Mouse (Mus musculus): Measurements from ENCODE around the gene Mas1.

Mas1 gene

DNA sequence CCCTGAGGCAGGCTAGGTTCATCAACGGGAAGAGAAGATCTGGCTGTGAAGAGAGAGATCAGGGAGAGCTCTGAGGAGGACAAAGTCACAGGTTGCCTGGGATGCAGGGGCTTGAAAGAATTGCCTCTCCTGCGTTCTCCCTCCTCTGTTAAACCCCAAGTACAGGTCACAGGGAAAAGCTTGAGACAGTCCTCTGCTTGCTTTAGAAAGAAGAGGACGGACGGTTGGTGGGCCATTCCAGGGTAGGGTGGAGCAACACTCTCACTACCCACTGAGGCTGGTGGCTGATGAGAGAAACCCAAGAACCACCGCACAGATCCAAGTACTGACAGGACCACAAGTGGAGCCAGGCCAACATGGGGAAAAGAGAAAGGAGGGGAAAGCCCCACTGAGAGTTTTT is 7.8 kb upstream of the Mas1 start, which contains the start of gene Mrgprh:
Gene Mrgprh, plus strand, starts transcription at position 301 of the 400 bp plus-strand sequence.
- in situ Hi-C loops (cut with MboI; ENCODE audit: low sequenced_read_pairs), result no loop called here

DNA sequence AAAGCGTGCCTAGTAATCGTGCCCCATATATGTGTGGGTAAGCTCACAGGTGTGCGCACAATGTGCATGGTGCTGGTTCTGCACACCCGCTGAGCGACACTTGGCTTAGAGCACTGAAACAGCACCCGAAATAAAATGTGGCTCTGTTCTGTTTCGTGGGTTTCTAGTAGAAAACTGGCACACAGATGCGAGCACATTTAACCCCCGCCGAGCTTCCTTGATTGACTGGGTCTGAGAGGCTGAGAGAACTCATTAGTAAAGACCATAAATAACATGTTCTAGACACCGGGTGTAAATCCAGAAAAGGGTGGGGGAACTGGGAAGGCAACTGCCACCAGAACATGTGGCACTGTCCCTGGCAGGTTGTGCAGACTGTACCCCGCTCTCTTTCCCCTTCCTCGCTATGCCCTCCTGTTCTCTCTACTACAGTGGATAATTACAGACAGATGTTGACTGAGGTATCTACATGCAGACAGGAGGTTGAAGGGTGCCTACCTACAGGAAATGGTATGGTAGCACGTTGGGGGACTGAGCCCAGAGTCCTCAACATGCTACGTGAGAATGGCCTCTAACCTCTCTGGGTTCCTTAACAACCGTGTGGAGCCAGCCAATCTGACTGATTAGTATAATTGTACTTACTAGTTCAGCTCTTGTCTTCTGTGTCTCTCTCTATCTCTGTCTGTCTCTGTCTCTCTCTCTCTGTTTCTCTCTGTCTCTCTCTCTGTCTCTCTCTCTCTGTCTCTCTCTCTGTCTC is 4.5 kb upstream of the Mas1 start:
- in situ Hi-C loops (cut with MboI; ENCODE audit: low sequenced_read_pairs), result no loop called here

GRCm38 (mm10) chr17:12868640-12869039 is 697 bp upstream of the Mas1 start:
- in situ Hi-C loops (cut with MboI; ENCODE audit: low sequenced_read_pairs), result no loop called here

DNA sequence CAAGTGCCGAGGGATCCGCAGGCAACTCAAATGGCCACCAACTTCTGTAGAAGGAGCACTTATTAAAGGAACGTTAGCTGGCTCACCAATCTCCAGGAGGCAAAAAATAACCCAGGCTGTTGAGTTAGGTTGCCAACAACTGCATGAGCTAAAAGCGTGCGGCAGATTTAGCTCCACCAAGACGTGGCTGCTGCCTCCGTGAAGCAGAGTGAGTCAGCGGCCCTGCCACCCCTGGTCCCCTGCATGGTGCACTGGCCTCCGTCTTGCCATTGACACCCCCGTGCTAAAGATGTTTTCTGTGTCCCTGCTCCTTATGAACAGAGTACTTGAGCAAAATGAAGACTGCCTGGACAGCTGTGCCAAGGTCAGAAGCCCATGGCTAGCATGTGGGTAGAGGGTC is 1.1 kb downstream of the Mas1 start:
- in situ Hi-C loops (cut with MboI; ENCODE audit: low sequenced_read_pairs), result no loop called here

GRCm38 (mm10) chr17:12865407-12865806 is 2.5 kb downstream of the Mas1 start:
- in situ Hi-C loops (cut with MboI; ENCODE audit: low sequenced_read_pairs), result no loop called here

GRCm38 (mm10) chr17:12864111-12864510 is 3.8 kb downstream of the Mas1 start:
- in situ Hi-C loops (cut with MboI; ENCODE audit: low sequenced_read_pairs), result no loop called here

GRCm38 (mm10) chr17:12859006-12859520 is 8.9 kb downstream of the Mas1 start:
- in situ Hi-C loops (cut with MboI; ENCODE audit: low sequenced_read_pairs), result no loop called here

- in situ Hi-C loops (cut with MboI; ENCODE audit: low sequenced_read_pairs), result no loop called here
Measured at GRCm38 (mm10) chr17:12858072-12858471, 9.9 kb downstream of the Mas1 start.

GRCm38 (mm10) chr17:12857395-12857794 is 10.5 kb downstream of the Mas1 start:
- in situ Hi-C loops (cut with MboI; ENCODE audit: low sequenced_read_pairs), result no loop called here

- in situ Hi-C loops (cut with MboI; ENCODE audit: low sequenced_read_pairs), result no loop called here
Measured at GRCm38 (mm10) chr17:12854386-12854785, 13.6 kb downstream of the Mas1 start.

DNA sequence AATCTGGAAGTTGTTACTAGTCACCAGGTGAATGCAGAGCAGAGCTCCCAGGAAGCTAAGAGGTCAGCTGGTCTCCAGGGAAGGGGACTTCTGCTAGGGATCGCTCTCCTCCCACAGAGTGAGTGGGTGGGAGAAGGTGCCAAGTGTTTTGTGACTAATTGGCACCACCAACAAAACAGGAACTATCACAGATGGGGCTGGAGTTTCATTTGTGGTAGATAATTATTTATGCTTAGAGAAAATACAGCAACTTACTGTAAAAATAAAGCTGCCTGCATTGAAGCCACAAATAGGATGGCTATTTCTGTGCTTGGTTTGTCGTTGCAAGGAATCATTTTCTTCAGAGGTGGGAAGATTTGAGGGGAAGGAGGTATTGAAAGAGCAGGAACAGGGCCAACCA is 14.1 kb downstream of the Mas1 start:
- in situ Hi-C loops (cut with MboI; ENCODE audit: low sequenced_read_pairs), result no loop called here

DNA sequence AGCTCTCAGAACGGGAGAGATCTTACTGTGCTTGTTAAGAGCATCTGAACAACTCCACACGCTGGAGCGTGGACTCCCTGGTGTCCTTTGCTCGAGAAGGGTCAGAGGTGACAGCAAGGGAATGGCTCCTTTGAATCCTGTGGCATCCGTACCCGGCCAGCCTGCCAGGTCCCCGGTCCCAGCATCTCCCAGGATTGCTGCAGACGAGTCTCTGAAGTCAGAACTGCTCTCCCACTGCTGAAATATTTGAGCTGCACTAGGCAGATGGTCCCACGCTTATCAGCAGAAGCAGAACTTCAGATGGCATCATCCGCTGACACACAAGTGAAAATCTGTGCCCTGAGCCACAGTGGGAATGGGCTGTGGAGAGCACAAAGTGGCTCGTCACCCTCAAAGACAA is 16.3 kb downstream of the Mas1 start:
- in situ Hi-C loops (cut with MboI; ENCODE audit: low sequenced_read_pairs), result no loop called here

DNA sequence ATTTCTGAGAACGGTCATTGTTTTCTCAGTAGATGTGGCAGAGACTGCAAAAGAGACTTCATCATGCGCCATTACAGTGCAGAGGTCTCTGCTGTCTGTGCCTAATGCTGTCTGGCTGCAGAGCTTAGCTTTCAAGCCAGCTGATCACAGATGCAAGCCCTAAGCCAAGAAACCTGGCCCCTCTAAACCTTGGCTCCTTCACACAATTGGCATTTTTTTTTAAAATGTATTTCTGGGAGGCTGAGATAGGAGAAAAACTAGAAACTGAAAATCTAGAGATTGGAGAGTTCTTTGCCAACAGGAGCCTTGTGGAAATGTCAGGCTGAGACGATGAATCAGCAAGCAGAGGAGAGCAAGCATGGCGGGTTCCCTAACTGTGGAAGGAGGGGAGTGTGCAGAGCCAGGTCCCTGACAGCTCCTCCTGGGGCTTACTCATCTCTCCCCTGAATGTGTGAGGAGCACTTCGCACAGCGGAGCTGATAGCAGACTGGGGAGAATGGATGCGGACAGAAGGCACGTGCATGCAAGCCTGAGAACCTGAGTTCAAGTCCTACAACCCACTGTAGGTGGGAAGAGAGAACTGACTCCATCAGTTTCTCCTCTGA is 18.1 kb downstream of the Mas1 start:
- in situ Hi-C loops (cut with MboI; ENCODE audit: low sequenced_read_pairs), result no loop called here

DNA sequence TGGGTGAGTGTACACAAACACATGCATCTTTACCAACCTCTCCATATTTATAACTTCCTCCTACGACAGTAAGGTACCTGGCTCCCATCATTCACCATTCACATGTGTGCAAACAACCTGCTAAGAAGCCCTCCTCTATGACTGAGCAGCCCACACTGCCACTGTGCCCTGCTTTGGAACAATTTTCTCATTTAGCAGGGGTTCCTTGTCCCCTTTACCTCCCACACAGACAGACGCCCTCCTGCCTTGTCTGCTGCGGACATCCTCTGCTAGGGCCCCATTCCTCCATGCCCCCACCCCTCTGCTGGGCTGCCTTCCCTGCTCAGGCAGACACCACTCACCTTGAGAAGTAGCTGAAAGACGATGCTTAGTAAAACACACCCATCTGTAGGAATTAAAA is 20.2 kb downstream of the Mas1 start:
- in situ Hi-C loops (cut with MboI; ENCODE audit: low sequenced_read_pairs), result no loop called here

- in situ Hi-C loops (cut with MboI; ENCODE audit: low sequenced_read_pairs), result no loop called here
Measured at GRCm38 (mm10) chr17:12846474-12846873, 21.5 kb downstream of the Mas1 start.

DNA sequence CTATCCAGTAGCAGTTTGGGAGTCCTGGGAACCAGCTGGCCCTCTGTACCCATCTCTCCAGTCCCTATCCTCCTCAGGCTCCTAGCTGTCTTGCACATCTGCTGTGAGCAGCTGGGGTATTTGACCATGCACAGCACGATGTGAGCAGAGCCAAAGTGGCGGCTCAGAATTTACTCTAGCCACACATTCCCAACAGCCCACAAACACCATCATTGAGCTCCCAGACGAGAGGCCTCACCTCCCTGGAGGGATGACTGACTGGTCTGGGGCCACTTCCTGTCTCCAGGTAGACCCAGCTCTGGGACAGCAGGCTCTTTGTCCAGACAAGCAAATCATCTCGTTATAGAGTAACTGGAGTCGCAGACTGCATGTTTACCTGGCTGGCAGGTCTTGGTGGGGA is 22.1 kb downstream of the Mas1 start:
- in situ Hi-C loops (cut with MboI; ENCODE audit: low sequenced_read_pairs), result no loop called here

DNA sequence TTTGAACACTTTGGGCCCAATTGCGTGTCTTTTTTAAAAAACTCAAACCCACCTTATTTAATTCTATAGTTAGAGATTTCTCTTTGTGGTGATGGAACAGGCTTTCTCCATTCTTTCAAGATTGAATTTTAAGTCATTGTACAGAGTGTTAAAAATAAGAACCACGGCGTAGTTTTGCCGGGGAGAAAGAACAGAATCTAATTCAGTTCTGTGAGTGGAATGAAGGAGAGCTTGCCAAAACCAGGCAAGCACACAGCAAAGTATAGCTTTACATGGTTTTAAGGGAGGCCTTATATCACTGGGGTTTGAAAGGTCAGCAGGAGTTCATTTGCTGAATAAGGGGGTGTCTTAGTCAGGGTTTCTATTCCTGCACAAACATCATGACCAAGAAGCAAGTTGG is 23.4 kb downstream of the Mas1 start:
- in situ Hi-C loops (cut with MboI; ENCODE audit: low sequenced_read_pairs), result no loop called here

DNA sequence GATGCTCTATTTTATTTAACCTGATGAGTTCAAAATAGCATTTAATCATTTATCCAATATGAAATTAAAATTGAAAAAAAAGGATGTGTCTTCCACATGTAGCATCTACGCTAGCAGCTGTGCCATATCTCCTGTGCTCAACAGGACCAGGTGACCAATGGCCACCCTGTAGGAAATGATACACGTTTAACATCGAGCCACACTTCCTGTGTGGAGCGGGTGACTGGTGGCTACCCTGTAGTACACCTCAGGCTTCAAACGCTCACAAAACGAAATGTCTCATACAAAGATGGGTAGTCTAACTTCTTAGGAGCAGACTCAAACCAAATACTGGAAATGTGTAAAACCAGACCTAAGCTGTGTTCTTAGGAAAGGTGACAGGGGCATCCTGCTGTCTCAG is 24.1 kb downstream of the Mas1 start:
- in situ Hi-C loops (cut with MboI; ENCODE audit: low sequenced_read_pairs), result no loop called here

GRCm38 (mm10) chr17:12839475-12840267 is 28.3 kb downstream of the Mas1 start:
- in situ Hi-C loops (cut with MboI; ENCODE audit: low sequenced_read_pairs), result no loop called here

DNA sequence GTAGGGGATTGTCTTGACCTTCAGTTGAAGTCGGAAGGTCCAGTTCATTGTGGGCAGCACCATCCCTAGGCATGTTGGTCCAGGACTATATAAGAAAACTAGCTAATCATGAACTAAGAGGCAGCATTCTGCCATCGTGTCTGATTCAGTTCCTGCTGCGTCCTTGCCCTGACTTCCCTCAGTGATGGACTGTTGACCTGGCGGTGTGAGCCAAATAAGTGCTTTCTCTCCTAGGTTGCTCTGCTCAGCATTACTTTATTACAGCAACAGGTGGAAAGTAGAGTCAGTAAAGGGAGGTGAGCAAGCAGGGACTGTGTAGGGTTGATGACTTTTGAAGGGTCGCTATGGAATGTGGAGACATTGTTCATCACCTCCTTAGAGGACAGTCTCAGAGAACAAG is 32.2 kb downstream of the Mas1 start:
- in situ Hi-C loops (cut with MboI; ENCODE audit: low sequenced_read_pairs), result no loop called here

DNA sequence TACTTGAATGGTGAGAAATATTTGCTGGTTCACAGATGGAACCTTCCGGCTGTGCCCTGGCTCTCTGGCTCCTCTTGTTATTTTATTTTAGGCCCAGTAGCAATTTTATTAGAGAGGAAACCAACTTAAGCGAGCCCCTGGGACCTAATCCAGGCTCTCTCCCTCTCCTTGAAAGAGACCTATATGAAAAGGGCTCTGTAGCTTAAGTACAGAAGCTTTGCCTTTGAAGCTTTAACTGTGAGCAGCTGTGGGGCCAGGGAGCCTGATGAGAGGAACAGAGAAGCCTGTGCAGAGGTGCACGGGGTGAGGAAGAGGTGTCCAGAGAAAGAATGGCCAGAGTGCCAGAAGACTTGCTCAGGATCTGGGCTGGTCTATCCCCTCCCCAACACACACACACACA is 33.1 kb downstream of the Mas1 start:
- in situ Hi-C loops (cut with MboI; ENCODE audit: low sequenced_read_pairs), result no loop called here

DNA sequence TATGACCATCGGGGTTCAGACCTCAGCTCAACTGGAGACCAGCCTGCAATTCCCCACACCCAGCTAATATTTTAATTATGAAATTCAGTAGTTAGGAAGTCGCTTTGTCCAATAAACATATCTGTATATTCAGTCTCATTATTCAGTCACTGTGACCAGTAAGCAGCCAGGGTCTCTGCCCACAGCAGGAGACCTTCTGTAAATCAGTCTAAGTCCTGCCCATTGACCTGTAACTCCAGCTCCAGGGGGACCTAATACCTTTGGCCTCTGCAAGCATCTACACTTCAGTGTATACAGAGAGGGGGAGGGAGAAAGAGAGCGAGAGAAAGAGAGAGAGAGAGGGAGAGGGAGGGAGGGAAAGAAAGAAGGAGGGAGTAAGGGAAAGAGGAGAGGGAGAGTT is 33.6 kb downstream of the Mas1 start:
- in situ Hi-C loops (cut with MboI; ENCODE audit: low sequenced_read_pairs), result no loop called here
